Mouse (Mus musculus) B cell, adult 2 months (primary cell): ENCODE measurements around the gene Ulk2.
A peak's percentile ranks its signal among the peaks of the same experiment; 100 is the strongest.
"Not testable (repeated sequence)": the region's sequence is repeated elsewhere in the genome, so short reads cannot be mapped to it uniquely, and the experiment has no call there.

ENCODE experiments used
- DNase-seq, 2 experiments: peaks; one replicate each; pipeline ENCODE4 v3.0.0; 2022

Ulk2 gene

DNA sequence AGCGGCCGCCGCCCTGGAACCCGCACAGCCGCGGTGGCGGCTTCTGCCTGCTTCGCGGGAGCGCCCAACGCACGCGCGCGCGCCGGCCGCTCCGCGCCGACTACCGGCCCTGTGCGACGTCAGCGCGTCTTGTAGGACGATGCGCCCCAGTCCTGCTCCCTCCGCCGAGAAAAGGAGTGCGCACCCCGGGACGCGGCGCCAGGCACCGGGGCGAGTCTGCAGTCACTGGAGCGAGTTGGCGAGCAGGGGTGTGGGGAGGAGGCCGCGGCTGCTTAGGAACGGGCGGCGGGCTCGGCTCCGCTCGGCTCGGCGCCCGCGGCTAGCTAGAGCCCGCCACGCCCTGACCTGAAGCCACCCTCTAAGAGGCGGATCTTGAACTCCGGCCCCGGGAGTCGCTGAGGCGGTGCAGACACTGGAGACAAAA is at the start of gene Ulk2:
Gene Ulk2 (minus strand): TSS at position 86 of the 424 bp plus-strand sequence.
- DNase-seq, result peak; percentile 87 to 91

DNA sequence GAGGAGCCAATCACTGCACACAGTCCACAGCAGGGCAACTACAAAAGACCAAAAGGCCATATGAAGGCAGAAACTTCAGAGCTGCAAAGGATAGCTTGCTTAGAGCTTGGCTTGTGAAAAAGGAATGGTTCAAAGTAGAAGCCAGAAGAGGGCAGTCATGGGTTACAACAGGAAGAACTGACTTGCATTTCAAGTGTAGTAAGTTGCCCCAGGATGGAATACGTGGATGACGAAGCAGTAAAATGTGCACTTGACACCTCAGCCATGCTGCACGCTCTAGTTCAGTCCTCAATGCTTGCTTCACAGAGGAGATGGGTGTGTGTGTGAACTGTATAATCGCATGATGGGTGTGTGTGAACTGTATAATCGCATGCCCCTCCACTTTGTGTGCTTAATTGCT is 27.3 kb upstream of the Ulk2 start:
- DNase-seq, result no peak

DNA sequence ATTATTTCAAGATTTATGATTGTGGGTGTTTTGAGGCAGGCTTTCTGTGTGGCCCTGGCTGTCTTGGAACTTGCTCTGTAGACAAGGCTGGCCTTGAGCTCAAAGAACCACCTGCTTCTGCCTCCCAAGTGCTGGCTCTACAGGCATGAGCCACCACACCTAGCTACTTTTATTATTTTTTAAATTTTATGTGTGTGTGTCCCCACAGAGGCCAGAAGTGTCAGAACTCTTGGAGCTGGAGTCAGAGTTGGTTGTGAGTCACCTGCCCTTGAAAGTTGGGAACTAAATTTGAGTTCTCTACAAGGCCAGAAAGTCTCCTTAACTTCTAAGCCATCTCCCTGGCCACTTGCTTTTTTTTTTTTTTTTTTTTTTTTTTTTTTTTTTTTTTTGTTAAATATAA is 25.0 kb upstream of the Ulk2 start:
- no peak for DNase-seq

DNA sequence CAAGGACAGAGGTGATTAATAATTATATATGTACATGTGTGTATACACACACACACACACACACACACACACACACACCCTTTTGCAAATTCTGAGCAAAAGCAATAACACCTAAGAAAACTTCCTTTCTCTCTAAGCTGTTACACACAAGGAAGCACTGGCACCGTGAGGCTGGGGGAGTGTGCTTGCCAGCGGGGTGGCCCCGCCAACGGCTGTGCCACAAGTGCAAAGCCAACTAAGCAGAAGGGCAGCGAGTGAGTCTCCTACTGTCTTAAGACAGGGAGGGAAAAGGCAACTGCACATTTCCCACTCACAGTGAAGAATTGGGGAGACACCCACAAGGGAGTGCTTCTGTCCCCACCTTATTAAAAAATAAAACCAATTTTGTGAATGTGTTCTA is 17.0 kb upstream of the Ulk2 start:
- DNase-seq, result no peak

DNA sequence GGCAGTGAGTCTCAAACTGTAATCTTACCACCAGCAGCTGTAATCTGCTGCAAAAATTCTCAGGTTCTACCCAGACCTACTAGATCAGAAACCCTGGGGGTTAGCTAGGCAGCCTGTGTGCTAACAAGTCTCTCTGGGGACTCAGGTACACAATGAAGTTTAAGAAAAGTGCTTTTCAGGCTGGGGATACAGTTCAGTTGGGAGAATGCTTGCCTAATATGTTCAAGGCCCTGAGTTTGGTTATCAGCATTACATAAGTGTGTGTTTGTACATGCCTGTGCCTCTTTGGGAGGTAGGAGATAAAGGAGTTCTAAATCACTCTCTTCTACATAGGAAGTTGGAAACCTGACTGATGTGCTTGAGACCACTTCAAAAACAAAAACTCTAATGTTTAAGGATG is 12.0 kb upstream of the Ulk2 start:
- DNase-seq, result no peak

DNA sequence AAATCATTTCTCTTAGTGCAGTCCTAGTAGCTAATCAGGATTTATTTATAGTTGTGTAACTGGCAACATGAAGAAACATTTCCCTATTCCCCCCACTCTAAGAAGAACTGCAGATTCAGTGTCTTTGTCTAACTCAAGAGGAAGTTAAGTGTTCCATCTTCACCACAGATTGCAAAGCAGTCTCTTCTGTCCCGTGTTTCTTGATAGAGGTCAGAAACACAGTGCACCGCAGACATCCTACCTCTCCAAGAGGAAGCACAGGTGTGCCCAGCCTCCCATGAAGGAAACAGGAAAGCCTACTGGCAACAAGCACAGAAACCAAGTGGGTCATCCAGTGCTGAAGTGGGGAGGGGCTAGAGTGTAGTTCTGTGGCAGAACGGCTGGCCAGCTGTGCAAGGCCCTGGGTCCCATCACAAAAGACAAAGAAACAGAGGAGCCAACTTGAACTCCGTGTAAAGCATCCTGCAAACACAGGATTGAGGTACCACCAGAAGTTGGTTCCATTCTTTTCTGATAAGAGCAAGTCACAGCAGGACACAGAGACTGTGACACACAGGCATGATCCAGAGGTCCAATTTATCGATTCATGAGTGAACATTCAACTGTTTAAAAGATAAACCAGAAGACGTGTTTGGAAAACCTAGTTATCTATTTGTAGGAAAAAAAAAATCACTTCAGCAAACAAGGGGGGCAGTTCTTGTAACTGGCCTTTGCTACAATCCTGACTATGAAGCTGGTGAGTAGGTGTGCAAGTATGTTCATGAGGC is 7.1 kb upstream of the Ulk2 start:
- no peak for DNase-seq

DNA sequence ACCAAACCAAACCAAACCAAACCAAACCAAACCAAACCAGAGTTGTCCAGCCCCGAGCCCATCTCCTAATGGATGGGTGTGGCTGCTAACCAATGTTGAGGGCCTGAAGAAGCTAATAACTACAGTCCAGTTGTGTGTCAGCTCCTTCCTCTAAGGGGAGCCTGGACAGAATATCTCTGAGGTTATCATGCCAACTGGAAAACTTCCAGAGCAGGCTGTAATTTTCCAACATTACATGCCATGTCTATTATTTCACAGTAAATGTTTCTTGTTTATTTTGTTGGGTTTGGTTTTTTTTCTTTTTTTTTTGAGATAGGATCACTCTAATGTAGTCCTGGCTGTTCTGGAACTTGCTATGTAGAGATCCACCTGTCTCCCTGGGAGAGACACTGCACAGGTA is 4.4 kb upstream of the Ulk2 start:
- DNase-seq, result no peak

DNA sequence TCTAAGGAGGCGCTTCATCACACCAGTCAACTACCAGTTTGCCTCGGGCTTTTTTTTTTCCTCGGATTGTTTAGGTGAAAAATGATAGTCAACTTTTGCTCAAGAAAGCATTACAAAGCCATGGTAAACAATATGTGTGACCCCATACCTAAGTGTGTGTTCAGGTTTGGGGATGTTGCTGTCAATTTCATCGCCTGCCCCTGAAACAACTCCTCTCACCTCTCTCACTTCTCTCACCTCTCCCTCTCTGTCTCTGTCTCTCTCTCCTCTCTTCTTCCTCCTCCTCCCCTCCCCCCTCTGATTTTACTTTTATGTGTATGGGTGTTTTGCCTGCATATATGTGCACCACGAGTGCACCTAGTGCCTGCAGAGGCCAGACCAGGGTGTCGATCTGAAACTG is 666 bp upstream of the Ulk2 start:
- DNase-seq, result no peak

DNA sequence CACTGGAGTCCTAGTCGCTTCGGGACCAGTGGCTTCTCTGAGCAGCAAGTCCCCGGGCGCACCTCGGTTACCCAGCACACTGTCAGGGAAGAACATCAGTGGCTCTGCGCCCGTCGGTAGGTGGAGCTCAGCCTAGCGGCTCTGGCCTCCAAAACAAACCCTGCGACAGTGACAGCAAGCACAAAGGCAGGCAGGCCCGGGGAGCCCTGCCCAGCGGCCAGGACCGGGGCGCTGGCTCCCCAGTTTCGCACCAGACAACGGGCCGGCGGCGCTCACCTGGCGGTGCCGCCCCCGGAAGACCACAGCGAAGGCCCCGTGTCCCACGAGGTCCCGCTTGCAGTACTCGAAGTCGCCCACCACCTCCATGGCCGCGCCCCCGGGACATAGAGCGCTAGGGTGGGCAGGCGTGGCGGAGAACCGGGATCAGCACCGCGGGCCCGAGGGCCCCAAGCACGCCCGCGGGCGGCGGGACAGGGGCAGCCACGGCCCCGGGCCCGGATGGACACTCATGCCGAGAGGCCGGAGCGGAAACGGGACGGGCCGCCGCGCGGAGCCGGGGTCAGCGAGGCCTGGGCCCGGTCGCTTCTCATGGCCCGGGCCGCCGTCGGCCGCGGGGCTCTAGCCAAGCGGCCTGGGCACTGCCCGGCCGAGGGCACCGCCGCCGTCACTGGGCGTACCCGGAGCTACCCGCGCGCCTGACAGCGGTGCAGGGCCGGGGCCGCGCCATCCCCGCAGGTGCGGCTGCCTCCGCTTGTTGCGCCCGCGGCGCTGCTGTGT is 474 bp downstream of the Ulk2 start:
- DNase-seq, result peak; percentile 78 to 79

GRCm38 (mm10) chr11:61853659-61854058 is 1.2 kb downstream of the Ulk2 start:
- no peak for DNase-seq

DNA sequence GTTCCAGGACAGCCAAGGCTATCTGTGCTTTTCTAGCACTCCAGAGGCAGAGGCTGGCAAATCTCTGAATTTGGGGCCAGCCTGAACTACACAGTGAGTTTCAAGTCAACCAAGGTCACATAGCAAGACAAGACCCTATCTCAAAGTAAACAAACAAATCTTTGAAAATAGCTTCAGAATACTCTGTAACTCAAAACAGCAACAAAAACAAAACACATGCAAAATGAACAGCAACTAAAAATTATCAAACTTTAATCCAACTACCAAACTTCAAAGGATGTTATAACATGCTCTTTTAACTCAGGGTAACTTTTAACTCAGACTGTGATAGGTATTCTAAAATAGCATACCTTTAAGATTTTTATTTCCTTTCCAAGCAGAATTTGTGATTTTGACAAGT is 2.0 kb downstream of the Ulk2 start:
- no peak for DNase-seq

DNA sequence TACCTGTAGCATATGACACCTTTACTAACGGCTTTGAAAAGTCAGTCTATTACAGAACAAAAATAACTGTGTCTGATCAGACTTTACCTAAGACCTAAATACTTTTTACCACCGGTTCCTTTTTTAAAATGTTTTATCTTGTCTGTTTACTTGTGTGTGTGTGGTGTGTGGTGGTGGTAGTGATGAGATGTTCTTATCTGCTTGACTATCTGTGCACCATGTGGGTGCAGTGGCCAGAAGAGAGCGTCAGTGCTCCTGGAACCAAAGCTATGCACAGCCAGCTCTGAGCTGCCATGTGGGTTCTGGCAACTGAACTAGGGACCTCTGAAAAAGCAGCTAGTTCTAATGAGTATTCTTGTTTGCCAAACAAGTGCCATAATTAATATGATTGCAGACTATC is 3.7 kb downstream of the Ulk2 start:
- peak; percentile 31 to 33 for DNase-seq

DNA sequence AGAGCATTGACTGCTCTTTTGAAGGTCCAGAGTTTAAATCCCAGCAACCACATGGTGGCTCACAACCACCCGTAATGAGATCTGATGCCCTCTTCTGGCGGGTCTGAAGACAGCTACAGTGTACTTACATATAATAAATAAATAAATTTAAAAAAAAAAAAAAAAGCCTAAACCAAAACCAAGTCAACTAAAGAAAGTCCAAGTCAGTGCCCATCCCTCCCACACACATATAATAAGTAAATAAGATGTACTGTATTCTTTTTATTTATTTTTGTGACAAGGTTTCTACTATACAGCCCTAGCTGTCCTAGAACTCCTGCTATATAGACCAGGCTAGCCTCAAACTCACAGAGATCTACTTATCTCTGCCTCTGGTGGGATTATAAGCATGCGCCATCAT is 14.2 kb downstream of the Ulk2 start:
- DNase-seq, result peak; percentile 25 to 34

GRCm38 (mm10) chr11:61839940-61840339 is 14.9 kb downstream of the Ulk2 start:
- no peak for DNase-seq

DNA sequence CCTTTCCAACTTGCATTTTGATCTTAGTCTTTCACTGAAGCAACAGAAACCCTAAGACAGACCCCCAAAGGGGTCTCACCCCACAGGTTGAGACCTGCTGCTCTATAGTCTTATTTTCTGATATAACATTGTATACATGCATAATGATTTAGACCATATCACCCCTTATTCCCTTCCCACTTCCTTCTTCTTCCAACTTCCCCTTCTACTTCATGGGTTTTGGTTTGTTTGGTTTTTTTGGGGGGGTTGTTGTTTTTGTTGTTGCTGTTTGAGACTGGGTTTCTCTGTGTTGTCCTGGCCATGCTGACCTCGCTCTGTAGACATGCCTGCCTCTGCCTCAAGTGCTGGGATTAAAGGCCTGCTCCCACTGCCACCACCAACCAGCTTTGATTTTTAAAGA is 15.7 kb downstream of the Ulk2 start:
- DNase-seq, result no peak

DNA sequence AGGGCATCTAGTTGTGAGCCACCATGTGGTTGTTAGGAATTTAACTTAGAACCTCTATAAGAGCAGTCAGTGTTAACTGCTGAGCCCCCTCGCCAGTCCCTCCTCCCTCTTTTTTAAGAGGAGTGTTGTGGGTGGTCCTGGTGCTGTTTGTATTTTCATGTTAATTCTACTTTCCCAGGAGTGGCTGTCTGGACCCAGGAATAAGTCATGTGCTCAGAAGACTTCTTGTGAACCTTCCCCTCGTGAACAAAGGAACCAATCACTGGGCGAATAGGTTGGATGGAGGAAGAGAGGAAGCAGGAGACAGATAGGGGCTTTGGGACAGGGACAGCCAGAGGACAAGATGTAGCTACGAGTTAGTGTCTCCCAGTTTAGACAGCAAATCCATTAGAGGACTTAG is 45.1 kb downstream of the Ulk2 start:
- no peak for DNase-seq

- DNase-seq, result no peak
These were observed 46.2 kb downstream of the Ulk2 start for GRCm38 (mm10) chr11:61808551-61809117.

- no peak for DNase-seq
These were observed 61.4 kb downstream of the Ulk2 start for GRCm38 (mm10) chr11:61793441-61793840.

DNA sequence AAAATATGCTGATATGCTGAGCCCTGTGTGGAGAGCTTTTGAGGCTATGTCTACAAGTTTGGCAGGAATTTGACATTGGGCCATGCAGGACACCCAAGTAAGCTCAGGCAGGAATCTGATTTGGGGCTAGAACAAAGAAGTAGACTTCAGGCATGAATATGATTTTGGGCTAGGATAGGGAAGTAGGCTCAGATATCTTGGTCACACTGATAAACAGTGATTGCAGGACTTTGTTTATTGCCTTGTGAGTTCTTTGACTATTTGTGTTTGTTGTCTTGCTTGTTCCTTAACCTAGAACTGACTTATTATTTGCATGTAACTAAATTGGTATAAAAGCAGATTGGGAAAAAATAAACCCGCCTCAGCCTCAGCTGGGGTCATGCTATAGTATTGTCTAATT is 66.3 kb downstream of the Ulk2 start:
- no peak for DNase-seq

- DNase-seq, result not testable (repeated sequence)
These were observed 72.3 kb downstream of the Ulk2 start for GRCm38 (mm10) chr11:61782526-61782925.

DNA sequence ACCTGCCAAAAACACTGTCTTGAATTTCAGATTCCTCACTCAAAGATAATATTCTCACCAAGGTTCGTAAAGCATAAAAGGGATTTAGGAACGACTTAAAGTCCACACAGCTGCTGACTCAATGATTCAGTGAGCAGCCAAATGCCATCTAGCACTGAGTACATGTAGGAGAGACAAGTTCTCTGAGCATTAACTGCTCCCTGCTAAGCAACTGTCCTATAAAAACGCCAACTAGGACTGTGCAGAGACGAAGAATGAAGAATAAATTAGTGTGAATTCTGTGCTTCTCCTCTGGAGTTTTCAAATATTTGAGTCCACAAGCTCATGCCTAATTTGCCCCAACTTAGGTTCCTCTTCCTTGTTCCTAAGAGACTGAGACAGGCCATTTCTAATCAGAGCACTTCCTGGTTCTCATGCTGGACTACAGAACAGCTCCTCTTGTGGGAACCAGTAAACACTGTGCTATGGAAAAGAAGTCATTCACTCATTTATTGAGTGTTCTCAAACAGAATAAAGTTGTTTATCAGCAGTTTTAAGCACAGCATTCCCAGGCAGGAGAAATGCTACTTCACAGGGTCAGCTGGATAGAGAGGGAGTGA is 80.2 kb downstream of the Ulk2 start:
- DNase-seq, result no peak

- peak; percentile 100 for DNase-seq
These were observed 93.1 kb downstream of the Ulk2 start, which contains the start of gene Prpsap2 for GRCm38 (mm10) chr11:61761584-61762407. Gene Prpsap2 (minus strand): TSS chr11:61762088.

DNA sequence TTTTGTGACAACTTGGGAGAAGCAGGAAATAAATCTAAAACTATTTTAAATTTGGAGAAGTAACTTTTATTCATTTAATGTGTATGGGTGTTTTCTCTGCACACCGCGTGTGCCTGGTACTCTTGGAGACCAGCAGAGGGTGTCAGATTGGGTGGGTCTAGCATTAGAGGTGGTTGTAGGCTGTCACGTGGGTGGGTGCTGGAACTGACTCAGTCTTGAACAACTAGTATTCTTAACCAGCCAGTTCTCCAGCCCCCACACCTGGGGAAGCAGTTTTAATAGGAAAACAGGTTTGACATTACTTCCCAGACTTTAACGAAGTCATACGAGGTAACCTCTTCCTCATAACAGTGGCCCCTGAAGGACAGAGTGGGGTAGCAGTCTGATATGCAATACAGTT is 94.4 kb downstream of the Ulk2 start:
- peak; percentile 54 to 59 for DNase-seq
